Mouse (Mus musculus) heart, adult 2 months (tissue): ENCODE data around the gene Olfr697. TPM values are rescaled to one million over a fixed set of nuclear protein-coding genes. Genes with fewer than 3 reads are reported as not detected.
"Not testable (repeated sequence)": the region's sequence is repeated elsewhere in the genome, so short reads cannot be mapped to it uniquely, and the experiment has no call there.

Experiments used
- DNase-seq, 2 experiments: peaks; one replicate each; pipeline ENCODE4 v3.0.0; 2021
- H3K27ac ChIP-seq: fragments of 200-600 bp; 2 replicates; pipeline ENCODE4 v1.8.1; 2022
- H3K27me3 ChIP-seq: fragments of 200-500 bp; 2 replicates; pipeline ENCODE4 v1.6.1; 2012; ENCODE audit warnings: mild to moderate bottlenecking, low read length, inconsistent platforms, mixed read lengths; ENCODE audit not compliant: control insufficient read depth, insufficient read depth
- H3K36me3 ChIP-seq: fragments of 200-500 bp; 2 replicates; pipeline ENCODE4 v1.6.1; 2012; ENCODE audit warnings: low read length, inconsistent platforms; ENCODE audit not compliant: control insufficient read depth, insufficient read depth
- H3K4me1 ChIP-seq: fragments of 200-500 bp; 2 replicates; pipeline ENCODE4 v1.6.1; 2011; ENCODE audit warnings: low read length; ENCODE audit not compliant: control insufficient read depth, insufficient read depth
- H3K4me3 ChIP-seq: fragments of 200-600 bp; 2 replicates; pipeline ENCODE4 v1.8.1; 2022
- H3K79me2 ChIP-seq: fragments of 200-500 bp; replicated peaks from 2 replicates; pipeline ENCODE4 v1.6.1; 2012; ENCODE audit warnings: mild to moderate bottlenecking, inconsistent platforms, low read length, moderate library complexity, mixed read lengths; ENCODE audit not compliant: control insufficient read depth, insufficient read depth
- H3K9ac ChIP-seq: fragments of 200-500 bp; 2 replicates; pipeline ENCODE4 v1.6.1; 2012; ENCODE audit warnings: low read depth, mild to moderate bottlenecking, control low read depth, inconsistent platforms, low read length, mixed read lengths
- CTCF ChIP-seq: fragments of 200-600 bp; IDR thresholded peaks from 2 replicates; pipeline ENCODE4 v1.8.1; 2022; ENCODE audit warnings: antibody characterized with exemption, mild to moderate bottlenecking, moderate library complexity
- EP300 ChIP-seq: fragments of 200-500 bp; IDR thresholded peaks from 2 replicates; pipeline ENCODE4 v1.6.1; 2011; ENCODE audit warnings: low read depth, low read length, control low read depth; ENCODE audit not compliant: insufficient read depth
- POLR2A ChIP-seq: fragments of 200-500 bp; IDR thresholded peaks from 2 replicates; pipeline ENCODE4 v1.6.1; 2011; ENCODE audit warnings: mild to moderate bottlenecking, low read depth, low read length, control low read depth; ENCODE audit not compliant: insufficient read depth
- WGBS: fragments of 180-500 bp; shearing (Covaris S2); methylation state at CpG from one replicate; pipeline ENCODE4 v1.1.7; 2018; 5-methylcytosine and 5-hydroxymethylcytosine counted together
- intact Hi-C: fragments of 180-260 bp; cut with DNase I; formaldehyde crosslinking; loops from one replicate; pipeline ENCODE4 v1.15.1; 2025
- polyA plus RNA-seq: library from polyadenylated mRNA; depleted of rRNA; stranded (reverse); fragments of >200 nt; gene quantifications from 2 replicates; pipeline ENCODE4 v1.2.3, GENCODE M21; 2012
- total RNA-seq, 2 experiments: library from RNA; stranded (reverse); gene quantifications; 2 replicates each; pipeline ENCODE4 v1.2.3; 2021

Olfr697 gene
- total and polyA plus RNA-seq, 3 experiments: not detected

GRCm38 (mm10) chr7:106737028-106737427, 5.2 kb downstream of the Olfr697 start:
- intact Hi-C loops: no loop called here
- H3K27ac ChIP-seq: no peak overlapping the region
- H3K9ac ChIP-seq: no peak overlapping the region

GRCm38 (mm10) chr7:106733717-106734116, 8.5 kb downstream of the Olfr697 start:
- Histone ChIP-seq H3K36me3 (no peaks in the 10 kb centered on the region), H3K27me3 (no peaks in the 10 kb centered on the region), H3K79me2 (no peaks in the 10 kb centered on the region), H3K4me1 (no peaks in the 10 kb centered on the region), H3K27ac (no peak overlapping the region), H3K4me3 (no peak overlapping the region), H3K9ac (no peak overlapping the region)
- intact Hi-C loops: no loop called here
- no peak for DNase-seq
- 66% methylated on average over 2 of the region's 2 CpGs for WGBS
- TF ChIP-seq EP300 (no peak), CTCF (no peak), POLR2A (no peak)

More at GRCm38 (mm10) chr7:106737028-106737427, 5.2 kb downstream of the Olfr697 start:
- Histone ChIP-seq H3K4me1 (no peaks in the 10 kb centered on the region), H3K79me2 (no peaks in the 10 kb centered on the region), H3K4me3 (no peak overlapping the region), H3K27me3 (no peaks in the 10 kb centered on the region), H3K36me3 (no peaks in the 10 kb centered on the region)
- no peak for DNase-seq
- TF ChIP-seq CTCF (no peak), EP300 (no peak), POLR2A (no peak)

GRCm38 (mm10) chr7:106725654-106726053, 16.6 kb downstream of the Olfr697 start:
- H3K4me1 ChIP-seq, H3K36me3 ChIP-seq, H3K27ac ChIP-seq, H3K4me3 ChIP-seq, H3K9ac ChIP-seq, DNase-seq, H3K27me3 ChIP-seq, H3K79me2 ChIP-seq, intact Hi-C loops: not testable (repeated sequence)
- 72% methylated on average over 2 of the region's 2 CpGs for WGBS

GRCm38 (mm10) chr7:106716296-106716695, 25.9 kb downstream of the Olfr697 start, which contains the start of gene Olfr695:
Gene Olfr695, minus strand, starts transcription at chr7:106716396.
- H3K36me3 ChIP-seq: no peaks in the 10 kb centered on the region
- H3K27ac ChIP-seq: no peak within 1 kb of the TSS
- TF ChIP-seq POLR2A (no peak), CTCF (no peak), EP300 (no peak)
- no peaks in the 10 kb centered on the region for H3K4me1 ChIP-seq
- H3K79me2 ChIP-seq: no peaks in the 10 kb centered on the region
- H3K4me3 ChIP-seq: no peak within 1 kb of the TSS
- DNase-seq: no peak
- intact Hi-C loops: no loop called here
- no peaks in the 10 kb centered on the region for H3K27me3 ChIP-seq
- H3K9ac ChIP-seq: no peak within 1 kb of the TSS

GRCm38 (mm10) chr7:106711463-106711862, 30.8 kb downstream of the Olfr697 start:
- Histone ChIP-seq H3K36me3 (no peaks in the 10 kb centered on the region), H3K27me3 (no peaks in the 10 kb centered on the region), H3K27ac (no peak overlapping the region), H3K4me3 (no peak overlapping the region), H3K9ac (no peak overlapping the region), H3K79me2 (no peaks in the 10 kb centered on the region), H3K4me1 (no peaks in the 10 kb centered on the region)
- TF ChIP-seq EP300 (no peak), CTCF (no peak), POLR2A (no peak)
- DNase-seq: no peak
- WGBS: 75% methylated on average over 6 of the region's 6 CpGs
- intact Hi-C loops: no loop called here

DNA sequence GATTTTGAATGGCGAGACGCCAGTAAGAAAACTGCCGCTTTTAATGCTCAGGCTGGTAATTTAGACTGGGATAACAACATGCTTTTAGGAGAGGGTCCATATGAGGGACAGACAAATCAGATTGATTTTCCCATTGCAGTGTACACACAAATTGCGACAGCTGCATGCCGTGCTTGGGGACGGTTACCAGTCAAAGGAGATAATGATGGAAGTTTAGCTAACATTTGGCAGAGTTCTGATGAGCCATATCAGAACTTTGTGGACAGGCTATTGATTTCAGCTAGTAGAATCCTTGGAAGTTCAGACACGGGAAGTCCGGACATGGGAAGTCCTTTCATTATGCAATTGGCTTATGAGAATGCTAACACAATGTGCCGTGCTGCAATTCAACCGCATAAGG, 34.5 kb downstream of the Olfr697 start:
- 89% methylated on average over 10 of the region's 10 CpGs for WGBS
- intact Hi-C loops, H3K36me3 ChIP-seq, H3K4me1 ChIP-seq, H3K79me2 ChIP-seq, H3K27ac ChIP-seq, H3K9ac ChIP-seq, DNase-seq, H3K4me3 ChIP-seq, H3K27me3 ChIP-seq: not testable (repeated sequence)

DNA sequence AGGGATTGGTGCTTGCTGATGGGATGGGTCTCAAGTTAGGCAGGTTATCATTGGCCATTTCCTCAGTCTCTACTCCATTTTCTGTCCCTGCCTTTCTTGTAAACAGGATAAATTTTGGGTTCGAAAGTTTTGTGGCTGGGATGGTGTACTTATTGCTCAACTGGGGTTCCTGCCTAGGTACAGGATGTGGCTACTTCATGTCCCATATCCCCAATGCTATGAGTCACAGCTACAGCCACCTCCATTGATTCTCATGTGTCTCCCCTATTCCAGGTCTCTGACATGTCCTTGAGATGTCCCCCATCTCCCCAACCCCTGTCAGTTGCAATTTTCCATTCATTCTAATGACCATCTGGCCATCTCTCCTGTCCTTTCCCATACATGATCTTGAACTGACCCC, 45.4 kb downstream of the Olfr697 start:
- Histone ChIP-seq H3K27me3 (no peaks in the 10 kb centered on the region), H3K9ac (no peak overlapping the region), H3K4me3 (no peak overlapping the region), H3K27ac (no peak overlapping the region), H3K4me1 (no peaks in the 10 kb centered on the region), H3K36me3 (no peaks in the 10 kb centered on the region), H3K79me2 (no peaks in the 10 kb centered on the region)
- DNase-seq: no peak
- 69% methylated on average over 1 of the region's 1 CpGs for WGBS
- TF ChIP-seq POLR2A: no peak
- no peak for TF ChIP-seq CTCF
- TF ChIP-seq EP300: no peak
- intact Hi-C loops: no loop called here
